Mouse (Mus musculus) MEL (cell line): ENCODE measurements at regions not wholly inside any gene's neighbourhood (a gene's known extent, or its start where the extent isn't known, plus 50 kb on each side); places are given as distances from the start of the nearest gene placed in this dataset.
"Not testable (repeated sequence)": the region's sequence is repeated elsewhere in the genome, so short reads cannot be mapped to it uniquely, and the experiment has no call there.

Source experiments
- CTCF ChIP-seq, 3 experiments: IDR thresholded peaks in 2 of 3; conservative IDR thresholded peaks in 1 of 3; 2 replicates each; pipeline ENCODE4 v1.5.1; 2011 to 2012; ENCODE audit warnings: low read length in 3 of 3, low read depth in 2 of 3, mild to moderate bottlenecking in 2 of 3, improper control_type of control experiment in 1 of 3, inconsistent platforms in 1 of 3, mixed read lengths in 1 of 3, moderate library complexity in 1 of 3; ENCODE audit not compliant: control insufficient read depth in 1 of 3, insufficient read depth in 1 of 3, poor library complexity in 1 of 3, severe bottlenecking in 1 of 3
- GATA1 ChIP-seq: IDR thresholded peaks from 2 replicates; pipeline ENCODE4 v1.6.1; 2011; ENCODE audit warnings: low read depth, low read length, improper control_type of control experiment
- MXI1 ChIP-seq: IDR thresholded peaks from 2 replicates; pipeline ENCODE4 v1.6.1; 2011; ENCODE audit warnings: mild to moderate bottlenecking, low read depth, low read length, improper control_type of control experiment
- NRF1 ChIP-seq: IDR thresholded peaks from 2 replicates; pipeline ENCODE4 v1.6.1; 2014; ENCODE audit warnings: low read depth, mild to moderate bottlenecking, inconsistent platforms, low read length, improper control_type of control experiment, moderate library complexity; ENCODE audit not compliant: poor library complexity, insufficient read depth, severe bottlenecking
- ZKSCAN1 ChIP-seq: IDR thresholded peaks from 2 replicates; pipeline ENCODE4 v1.6.1; 2012; ENCODE audit warnings: low read depth, mild to moderate bottlenecking, inconsistent platforms, low read length, improper control_type of control experiment, moderate library complexity

DNA sequence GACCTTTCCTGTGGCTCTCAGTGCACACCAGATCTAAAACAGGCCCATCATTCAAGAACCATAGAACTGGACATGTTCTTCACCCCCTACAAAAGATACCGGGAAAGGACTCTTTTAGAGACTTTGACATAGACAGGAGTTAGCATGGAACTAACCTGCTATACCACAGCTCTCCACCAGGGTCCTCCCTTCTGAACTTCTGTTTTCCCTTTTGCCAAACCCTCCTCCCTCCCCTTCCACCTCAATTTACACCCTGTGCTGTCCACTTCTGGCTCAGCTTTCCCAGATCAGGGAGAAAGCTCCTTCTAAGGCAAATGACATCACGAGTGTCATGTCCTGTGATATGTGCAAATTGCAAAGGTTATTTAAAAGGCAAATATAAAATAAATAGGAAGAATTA lies 185.7 kb downstream of the Gm906 start:
- TF ChIP-seq NRF1; ZKSCAN1; MXI1; GATA1; CTCF (IDR thresholded peaks at IDR 0.05 in 2 of 3, conservative IDR thresholded peaks at IDR 0.05 in 1 of 3; ENCODE audit: control insufficient read depth in 1 of 3, insufficient read depth in 1 of 3, low read depth in 2 of 3, low read length in 3 of 3, poor library complexity in 1 of 3, severe bottlenecking in 1 of 3): not testable (repeated sequence)
